Mouse (Mus musculus) mature B cell (primary cell): ENCODE data around the gene Hist1h2ab.
"Not testable (repeated sequence)": the region's sequence is repeated elsewhere in the genome, so short reads cannot be mapped to it uniquely, and the experiment has no call there.

Experiments used
- in situ Hi-C: fragments of 300-500 bp; cut with MboI; formaldehyde crosslinking; loops from 2 replicates; pipeline ENCODE4 v1.14.3; 2019

The Hist1h2ab gene

GRCm38 (mm10) chr13:23768834-23769397 is 18.0 kb downstream of the Hist1h2ab start:
- in situ Hi-C loops: no loop called here

GRCm38 (mm10) chr13:23769613-23770012 is 18.7 kb downstream of the Hist1h2ab start, which contains the start of gene Trim38:
Trim38 (plus strand) TSS chr13:23769913.
- in situ Hi-C loops: not testable (repeated sequence)

DNA sequence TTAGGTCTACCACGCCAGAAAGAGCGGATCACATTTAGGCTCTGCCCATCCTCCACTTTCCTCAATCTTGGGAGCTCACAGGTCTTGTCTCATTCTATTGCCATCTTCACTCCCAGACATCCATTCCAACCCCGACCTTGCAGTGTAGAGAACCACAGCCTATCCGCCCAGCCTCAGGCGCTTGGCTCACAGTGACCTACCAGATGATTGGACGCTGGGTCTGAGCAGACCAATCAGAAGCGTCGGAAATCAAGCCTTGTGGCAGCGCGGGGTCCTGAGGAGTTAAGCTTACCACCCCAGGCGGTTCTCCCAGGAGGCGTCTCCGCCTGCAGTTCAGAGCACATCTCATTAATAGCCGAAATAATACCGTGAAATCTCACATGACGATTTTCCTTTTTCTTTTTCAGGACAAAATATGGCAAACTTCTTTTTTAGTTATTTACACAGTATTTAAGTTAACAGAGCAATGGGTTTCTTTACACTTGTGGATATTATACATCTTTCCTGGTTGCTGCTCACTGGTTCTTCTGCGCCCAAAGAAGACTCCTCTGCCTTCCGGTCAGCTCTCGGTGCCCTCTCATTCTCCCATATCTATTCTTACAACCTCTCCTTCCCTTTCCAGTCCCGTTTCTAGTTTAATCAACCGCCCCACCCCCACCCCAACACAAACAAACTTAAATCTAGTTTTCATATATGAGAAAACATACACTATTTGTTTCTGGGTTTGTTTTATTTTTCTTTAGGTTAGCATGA is 21.8 kb downstream of the Hist1h2ab start:
- in situ Hi-C loops: no loop called here

GRCm38 (mm10) chr13:23778339-23778738 is 27.4 kb downstream of the Hist1h2ab start:
- in situ Hi-C loops: loop anchor here (25.0 kb wide), 1 partner anchor 509 kb away; the partner anchor contains the start of gene Carmil1

- in situ Hi-C loops: loop anchor here (25.0 kb wide), 1 partner anchor 508 kb away; the partner anchor contains the start of gene Carmil1
These were observed 28.1 kb downstream of the Hist1h2ab start for GRCm38 (mm10) chr13:23779025-23779424.

- in situ Hi-C loops: loop anchor here (25.0 kb wide), 1 partner anchor 495 kb away; the partner anchor contains the start of gene Carmil1
These were observed 41.6 kb downstream of the Hist1h2ab start for GRCm38 (mm10) chr13:23792520-23792919.

DNA sequence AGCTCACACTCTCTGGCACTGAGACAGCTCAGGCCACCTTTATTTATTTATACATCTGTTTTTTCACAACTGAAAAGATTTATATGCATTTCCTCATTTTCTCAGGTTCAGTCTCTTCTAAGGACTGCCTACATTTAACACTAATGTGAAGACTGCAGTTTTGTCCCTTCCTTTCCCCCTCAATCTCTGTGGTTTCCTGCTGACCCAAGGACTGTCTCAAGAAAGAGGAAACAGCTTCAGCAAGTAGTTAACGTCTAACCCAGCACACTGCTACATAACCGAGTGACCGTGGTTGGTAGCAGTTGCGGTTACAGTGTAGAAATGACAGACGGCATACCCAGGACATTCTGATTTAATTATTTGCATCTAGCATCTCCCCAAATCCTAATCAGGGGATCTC is 48.5 kb downstream of the Hist1h2ab start:
- in situ Hi-C loops: loop anchor here (25.0 kb wide), 1 partner anchor 488 kb away; the partner anchor contains the start of gene Carmil1
